Mouse (Mus musculus) myocyte (in vitro differentiated cells): Measurements from ENCODE around the gene Apof. TPM values are rescaled to one million over a fixed set of nuclear protein-coding genes. Genes with fewer than 3 reads are reported as not detected.
A peak's percentile ranks its signal among the peaks of the same experiment; 100 is the strongest.

ENCODE experiments used
- H3K27me3 ChIP-seq: one replicate; pipeline ENCODE4 v1.6.1; 2011; ENCODE audit not compliant: control insufficient read depth, insufficient read depth, insufficient read length
- H3K36me3 ChIP-seq: one replicate; pipeline ENCODE4 v1.6.1; 2011; ENCODE audit not compliant: control insufficient read depth, insufficient read depth
- H3K4me2 ChIP-seq: one replicate; pipeline ENCODE4 v1.6.1; 2011; ENCODE audit warnings: low read depth, control low read depth
- H3K4me3 ChIP-seq: one replicate; pipeline ENCODE4 v1.5.1; 2011; ENCODE audit warnings: mild to moderate bottlenecking, control low read depth, moderate library complexity
- H3K79me2 ChIP-seq: one replicate; pipeline ENCODE4 v1.6.1; 2011; ENCODE audit not compliant: control insufficient read depth, insufficient read depth
- H3ac ChIP-seq: one replicate; pipeline ENCODE4 v1.6.1; 2011; ENCODE audit not compliant: control insufficient read depth, insufficient read length
- CEBPB ChIP-seq: IDR thresholded peaks from 2 replicates; pipeline ENCODE4 v1.6.1; 2011; ENCODE audit warnings: mild to moderate bottlenecking, moderate library complexity; ENCODE audit not compliant: poor library complexity, insufficient read depth, severe bottlenecking
- E2F4 ChIP-seq: IDR thresholded peaks from one replicate; pipeline ENCODE4 v1.6.1; 2011; ENCODE audit warnings: mild to moderate bottlenecking, control low read depth, moderate library complexity; ENCODE audit not compliant: insufficient read depth
- MAX ChIP-seq: IDR thresholded peaks from one replicate; pipeline ENCODE4 v1.6.1; 2011; ENCODE audit warnings: low read depth, mild to moderate bottlenecking, control low read depth
- MYOD1 ChIP-seq, 3 experiments: IDR thresholded peaks; one replicate each; pipeline ENCODE4 v1.6.1; 2011; ENCODE audit warnings: control low read depth in 2 of 3, low read depth in 2 of 3, mild to moderate bottlenecking in 2 of 3, moderate library complexity in 1 of 3; ENCODE audit not compliant: insufficient read length in 2 of 3, control insufficient read depth in 1 of 3
- MYOG ChIP-seq, 3 experiments: IDR thresholded peaks; one replicate each; pipeline ENCODE4 v1.6.1; 2011; ENCODE audit warnings: control low read depth in 2 of 3, low read depth in 2 of 3, mild to moderate bottlenecking in 2 of 3; ENCODE audit not compliant: insufficient read length in 2 of 3, control insufficient read depth in 1 of 3, insufficient read depth in 1 of 3
- POLR2A ChIP-seq: IDR thresholded peaks from one replicate; pipeline ENCODE4 v1.6.1; 2011; ENCODE audit warnings: low read depth, mild to moderate bottlenecking, control low read depth, moderate library complexity; ENCODE audit not compliant: insufficient read length
- POLR2AphosphoS2 ChIP-seq: IDR thresholded peaks from one replicate; pipeline ENCODE4 v1.6.1; 2011; ENCODE audit warnings: low read depth, control low read depth; ENCODE audit not compliant: insufficient read length
- REST ChIP-seq: IDR thresholded peaks from one replicate; pipeline ENCODE4 v1.6.1; 2011; ENCODE audit warnings: mild to moderate bottlenecking, control low read depth, moderate library complexity; ENCODE audit not compliant: insufficient read depth, insufficient read length
- SRF ChIP-seq: IDR thresholded peaks from one replicate; pipeline ENCODE4 v1.6.1; 2011; ENCODE audit warnings: low read depth; ENCODE audit not compliant: control insufficient read depth, insufficient read length
- TCF12 ChIP-seq: IDR thresholded peaks from one replicate; pipeline ENCODE4 v1.6.1; 2011; ENCODE audit warnings: mild to moderate bottlenecking, control low read depth; ENCODE audit not compliant: poor library complexity, insufficient read depth, severe bottlenecking
- TCF3 ChIP-seq: IDR thresholded peaks from one replicate; pipeline ENCODE4 v1.6.1; 2011; ENCODE audit warnings: low read depth, control low read depth; ENCODE audit not compliant: insufficient read length
- USF1 ChIP-seq: IDR thresholded peaks from one replicate; pipeline ENCODE4 v1.6.1; 2011; ENCODE audit warnings: low read depth, mild to moderate bottlenecking, control low read depth, moderate library complexity
- polyA plus RNA-seq: library from polyadenylated mRNA; unstranded; fragments of >200 nt; fragmentation: generic; extraction: Trizol; gene quantifications from one replicate; pipeline ENCODE4 v1.2.1, GENCODE M21; 2012; ENCODE audit warnings: missing spikeins

Gene Apof
- polyA plus RNA-seq, 1 experiment: not detected

DNA sequence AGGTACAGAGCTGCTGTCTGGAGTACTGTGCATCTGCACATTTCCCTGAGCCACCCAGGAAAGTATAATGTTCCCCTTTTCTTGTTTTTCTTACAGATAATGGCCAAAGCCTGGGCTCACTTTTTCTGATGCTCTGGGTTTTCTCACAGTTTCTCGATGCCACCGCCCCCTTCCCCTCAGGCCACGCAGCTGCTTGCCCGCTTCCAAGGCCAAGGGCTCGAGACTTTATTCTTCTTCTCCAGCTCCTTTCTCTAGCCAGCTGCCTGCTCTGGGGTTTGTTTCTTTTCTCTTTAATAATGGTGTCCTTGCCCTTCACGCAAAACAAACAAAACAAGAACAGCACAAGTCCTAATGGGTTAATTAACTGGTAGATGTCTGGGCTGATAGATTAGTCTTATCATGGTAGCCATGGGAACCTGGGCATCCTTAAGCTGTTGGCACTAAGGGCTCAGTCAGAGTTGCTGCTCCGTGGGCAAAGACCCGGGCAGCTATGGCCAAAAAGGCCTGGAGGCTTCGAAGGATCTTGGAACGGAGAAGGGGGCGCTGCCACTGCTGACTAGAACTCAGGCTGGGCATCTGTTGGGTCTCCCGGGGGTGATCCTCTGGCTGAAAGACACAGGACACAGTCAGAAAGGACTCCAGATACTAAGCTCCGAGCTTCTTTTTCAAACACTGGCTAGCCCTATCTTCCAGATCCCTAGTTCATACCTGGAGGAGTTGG lies 28.1 kb downstream of the Apof start:
- TF ChIP-seq POLR2AphosphoS2 (no peak), CEBPB (no peak), E2F4 (no peak), REST (no peak), TCF3 (no peak), POLR2A (no peak), SRF (no peak), MYOD1 (IDR thresholded peaks at IDR 0.05; ENCODE audit: control insufficient read depth in 1 of 3, insufficient read length in 2 of 3, low read depth in 2 of 3) (no peak), MYOG (IDR thresholded peaks at IDR 0.05; ENCODE audit: control insufficient read depth in 1 of 3, insufficient read depth in 1 of 3, insufficient read length in 2 of 3, low read depth in 2 of 3) (no peak), MAX (no peak), TCF12 (no peak), USF1 (no peak)
- H3ac ChIP-seq: no peak overlapping the region
- H3K4me2 ChIP-seq: no peak overlapping the region
- H3K36me3 ChIP-seq: no peaks in the 10 kb centered on the region
- H3K4me3 ChIP-seq: no peak overlapping the region
- H3K79me2 ChIP-seq: no peaks in the 10 kb centered on the region
- no peaks in the 10 kb centered on the region for H3K27me3 ChIP-seq

DNA sequence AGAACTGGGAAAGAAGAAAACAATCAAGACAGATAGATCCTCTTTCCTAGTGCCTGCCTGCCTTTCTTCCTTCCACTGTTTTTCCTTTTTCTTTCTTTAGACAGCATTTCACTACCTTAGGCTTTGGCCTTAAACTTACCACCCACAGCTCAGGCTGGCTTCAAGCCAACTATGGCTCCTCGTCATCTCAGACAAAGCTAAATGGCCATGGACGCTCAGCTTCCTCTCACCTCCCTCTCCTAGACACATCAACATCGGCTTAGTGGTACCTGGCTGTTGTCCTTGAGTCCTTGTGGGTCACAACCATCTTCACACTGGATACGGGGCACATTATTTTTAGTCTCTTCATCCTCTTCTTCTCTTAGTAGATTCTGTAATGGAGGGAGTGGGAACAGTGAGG lies 28.8 kb downstream of the Apof start:
- no peaks in the 10 kb centered on the region for H3K27me3 ChIP-seq
- no peak overlapping the region for H3K4me3 ChIP-seq
- no peak overlapping the region for H3ac ChIP-seq
- H3K36me3 ChIP-seq: no peaks in the 10 kb centered on the region
- no peak for TF ChIP-seq MYOG (IDR thresholded peaks at IDR 0.05; ENCODE audit: control insufficient read depth in 1 of 3, insufficient read depth in 1 of 3, insufficient read length in 2 of 3, low read depth in 2 of 3)
- H3K4me2 ChIP-seq: no peak overlapping the region
- no peaks in the 10 kb centered on the region for H3K79me2 ChIP-seq

DNA sequence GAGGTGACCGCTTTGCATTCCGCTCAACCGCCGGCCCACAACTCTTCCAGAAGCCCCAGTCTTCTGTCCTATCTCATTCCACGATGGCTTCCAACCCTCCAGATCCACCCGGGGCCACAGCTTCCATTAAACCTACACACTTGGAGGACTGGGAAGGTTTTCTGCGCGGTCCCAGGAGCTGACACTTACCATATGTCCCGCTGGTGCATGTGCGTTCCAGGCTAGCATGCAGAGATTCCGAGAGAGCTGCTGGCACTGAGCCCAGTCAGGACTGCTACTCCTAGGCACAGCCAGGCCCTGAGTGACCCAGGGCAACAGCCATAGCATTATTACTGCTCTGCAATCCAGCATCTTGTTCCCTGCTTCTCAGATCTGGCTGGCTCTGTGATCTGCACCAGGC lies 29.2 kb downstream of the Apof start:
- Histone ChIP-seq H3K79me2 (peaks cover 4% of the 10 kb centered on the region), H3ac (no peak overlapping the region), H3K4me2 (no peak overlapping the region), H3K27me3 (no peaks in the 10 kb centered on the region), H3K4me3 (no peak overlapping the region), H3K36me3 (no peaks in the 10 kb centered on the region)
- TF ChIP-seq SRF (no peak), POLR2A (no peak), TCF3 (no peak), REST (no peak), MYOG (IDR thresholded peaks at IDR 0.05; ENCODE audit: control insufficient read depth in 1 of 3, insufficient read depth in 1 of 3, insufficient read length in 2 of 3, low read depth in 2 of 3) (no peak), POLR2AphosphoS2 (no peak), MYOD1 (IDR thresholded peaks at IDR 0.05; ENCODE audit: control insufficient read depth in 1 of 3, insufficient read length in 2 of 3, low read depth in 2 of 3) (no peak), MAX (no peak), TCF12 (no peak), E2F4 (no peak), USF1 (no peak), CEBPB (no peak)

DNA sequence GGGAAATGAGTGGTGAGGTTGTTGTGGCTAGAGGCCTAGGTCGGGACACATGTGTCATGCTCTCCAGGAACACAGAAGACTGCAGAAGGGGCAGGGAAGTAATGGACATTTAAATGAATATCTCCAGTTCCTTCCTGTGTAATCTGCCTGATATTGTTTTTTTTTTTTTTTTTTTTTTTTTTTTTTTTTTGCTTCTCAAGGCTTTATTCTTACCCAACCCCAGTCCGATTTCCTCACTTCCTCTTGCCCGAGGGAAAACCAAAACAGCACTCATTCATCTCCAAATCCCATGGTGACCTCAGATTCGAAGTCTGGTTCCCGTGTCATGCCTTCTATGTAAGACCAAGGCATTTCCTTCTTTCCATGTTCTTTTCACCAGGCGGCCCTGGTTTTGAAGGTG lies 29.8 kb downstream of the Apof start:
- no peak for TF ChIP-seq SRF
- no peak for TF ChIP-seq REST
- no peak for TF ChIP-seq POLR2A
- no peak for TF ChIP-seq MAX
- TF ChIP-seq CEBPB: no peak
- no peak overlapping the region for H3K4me2 ChIP-seq

DNA sequence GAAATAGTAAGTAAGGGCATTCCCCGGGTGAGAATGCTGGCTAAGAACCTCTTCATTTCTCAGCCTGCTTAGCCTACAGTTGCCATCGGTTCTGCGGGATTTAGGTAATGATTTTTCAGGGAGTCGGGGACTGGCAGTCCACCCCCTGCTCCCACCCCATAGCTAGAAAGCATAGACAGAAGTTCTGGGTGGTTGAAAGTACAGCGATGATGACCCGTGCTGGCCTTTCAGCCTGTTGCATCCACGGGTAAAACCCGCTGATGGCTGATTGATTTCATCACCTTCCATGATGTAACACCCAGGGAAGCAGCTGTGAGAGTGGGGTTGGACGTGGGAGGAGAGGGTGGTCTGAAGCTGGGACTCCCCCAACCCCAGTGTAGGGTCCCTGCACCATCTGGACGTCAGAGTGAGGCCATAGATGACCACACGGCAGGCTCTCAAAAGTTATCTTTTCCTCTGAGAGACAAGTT lies 30.3 kb downstream of the Apof start, which contains the start of gene Il23a:
Gene Il23a (minus strand): TSS at position 51 of the 470 bp plus-strand sequence.
- peaks cover 5% of the 10 kb centered on the region for H3K79me2 ChIP-seq
- peak; percentile 80; the same call in 1 of the 2 replicates for TF ChIP-seq CEBPB
- no peak for TF ChIP-seq POLR2AphosphoS2
- TF ChIP-seq SRF: no peak
- no peak for TF ChIP-seq E2F4
- no peak for TF ChIP-seq MYOD1 (IDR thresholded peaks at IDR 0.05; ENCODE audit: control insufficient read depth in 1 of 3, insufficient read length in 2 of 3, low read depth in 2 of 3)
- TF ChIP-seq REST: no peak
- TF ChIP-seq MYOG (IDR thresholded peaks at IDR 0.05; ENCODE audit: control insufficient read depth in 1 of 3, insufficient read depth in 1 of 3, insufficient read length in 2 of 3, low read depth in 2 of 3): peak in 1 of 3 experiments; percentile 41
- no peak for TF ChIP-seq TCF3
- no peak for TF ChIP-seq TCF12
- H3K36me3 ChIP-seq: no peaks in the 10 kb centered on the region
- no peak within 1 kb of the TSS for H3K4me3 ChIP-seq
- no peaks in the 10 kb centered on the region for H3K27me3 ChIP-seq
- no peak within 1 kb of the TSS for H3K4me2 ChIP-seq
- no peak within 1 kb of the TSS for H3ac ChIP-seq

More for the DNA sequence above, 29.8 kb downstream of the Apof start:
- Histone ChIP-seq H3K79me2 (peaks cover 5% of the 10 kb centered on the region), H3K4me3 (no peak overlapping the region), H3ac (no peak overlapping the region), H3K36me3 (no peaks in the 10 kb centered on the region), H3K27me3 (no peaks in the 10 kb centered on the region)
